Mouse (Mus musculus): ENCODE results near the gene Tm9sf4. TPM values are rescaled to one million over a fixed set of nuclear protein-coding genes. Genes with fewer than 3 reads are reported as not detected.

Tm9sf4 gene
- total and polyA plus RNA-seq, 2 experiments from 2014 or later = 35.7 to 38.2 TPM

- DNase-seq (ENCODE audit: low spot score) = no peak
- no peak overlapping the region for H3K27ac ChIP-seq (ENCODE audit: low read depth)
- TF ChIP-seq CTCF (IDR thresholded peaks at IDR 0.05; ENCODE audit: low read depth) = no peak
- no peak for TF ChIP-seq EP300 (IDR thresholded peaks at IDR 0.05; ENCODE audit: low read depth)
- no peaks in the 10 kb centered on the region for H3K4me1 ChIP-seq (ENCODE audit: control insufficient read depth, insufficient read depth)
- no peaks in the 10 kb centered on the region for H3K27me3 ChIP-seq (ENCODE audit: control insufficient read depth, insufficient read depth, low read length)
- H3K9me3 ChIP-seq (replicated peaks; ENCODE audit: control insufficient read depth, low read length) = no peaks in the 10 kb centered on the region
- no peaks in the 10 kb centered on the region for H3K36me3 ChIP-seq (replicated peaks; ENCODE audit: control insufficient read depth, insufficient read depth, low read length)
- 62% methylated on average over 8 of the region's 8 CpGs for WGBS
- no peak overlapping the region for H3K4me2 ChIP-seq (ENCODE audit: low read depth, low read length)
- ATAC-seq (ENCODE audit: insufficient read depth, low read depth) = no peak
- H3K4me3 ChIP-seq (ENCODE audit: low read depth, low read length) = no peak overlapping the region
- no peak overlapping the region for H3K9ac ChIP-seq (replicated peaks; ENCODE audit: low read depth, low read length)
Measured at GRCm38 (mm10) chr2:153121821-153122615, 39.1 kb upstream of the Tm9sf4 start.

GRCm38 (mm10) chr2:153122701-153123100, 38.4 kb upstream of the Tm9sf4 start:
- DNase-seq (ENCODE audit: low spot score) = no peak
- TF ChIP-seq CTCF (IDR thresholded peaks at IDR 0.05; ENCODE audit: low read depth) = no peak
- TF ChIP-seq EP300 (IDR thresholded peaks at IDR 0.05; ENCODE audit: low read depth) = no peak
- H3K4me1 ChIP-seq (ENCODE audit: control insufficient read depth, insufficient read depth) = no peaks in the 10 kb centered on the region
- no peak for ATAC-seq (ENCODE audit: insufficient read depth, low read depth)
- no peaks in the 10 kb centered on the region for H3K9me3 ChIP-seq (replicated peaks; ENCODE audit: control insufficient read depth, low read length)
- 84% methylated on average over 7 of the region's 7 CpGs for WGBS
- no peaks in the 10 kb centered on the region for H3K27me3 ChIP-seq (ENCODE audit: control insufficient read depth, insufficient read depth, low read length)
- H3K9ac ChIP-seq (replicated peaks; ENCODE audit: low read depth, low read length) = no peak overlapping the region
- H3K36me3 ChIP-seq (replicated peaks; ENCODE audit: control insufficient read depth, insufficient read depth, low read length) = no peaks in the 10 kb centered on the region
- no peak overlapping the region for H3K4me3 ChIP-seq (ENCODE audit: low read depth, low read length)
- H3K27ac ChIP-seq (ENCODE audit: low read depth) = no peak overlapping the region
- H3K4me2 ChIP-seq (ENCODE audit: low read depth, low read length) = no peak overlapping the region

- Histone ChIP-seq H3K27me3 (ENCODE audit: control insufficient read depth, insufficient read depth, low read length) (no peaks in the 10 kb centered on the region), H3K4me2 (ENCODE audit: low read depth, low read length) (no peak overlapping the region), H3K4me1 (ENCODE audit: control insufficient read depth, insufficient read depth) (no peaks in the 10 kb centered on the region; the same call in 1 of the 2 replicates), H3K36me3 (replicated peaks; ENCODE audit: control insufficient read depth, insufficient read depth, low read length) (no peaks in the 10 kb centered on the region), H3K9ac (replicated peaks; ENCODE audit: low read depth, low read length) (no peak overlapping the region), H3K4me3 (ENCODE audit: low read depth, low read length) (no peak overlapping the region), H3K27ac (ENCODE audit: low read depth) (no peak overlapping the region), H3K9me3 (replicated peaks; ENCODE audit: control insufficient read depth, low read length) (no peaks in the 10 kb centered on the region)
- WGBS = 40% methylated on average over 5 of the region's 5 CpGs
- ATAC-seq (ENCODE audit: insufficient read depth, low read depth) (no peak), DNase-seq (ENCODE audit: low spot score) (no peak)
- TF ChIP-seq EP300 (IDR thresholded peaks at IDR 0.05; ENCODE audit: low read depth) (no peak), CTCF (IDR thresholded peaks at IDR 0.05; ENCODE audit: low read depth) (no peak)
Measured at GRCm38 (mm10) chr2:153125875-153126274, 35.2 kb upstream of the Tm9sf4 start.

GRCm38 (mm10) chr2:153131019-153131418, 30.1 kb upstream of the Tm9sf4 start:
- H3K27ac ChIP-seq (ENCODE audit: low read depth) = no peak overlapping the region
- no peak for ATAC-seq (ENCODE audit: insufficient read depth, low read depth)
- H3K4me1 ChIP-seq (ENCODE audit: control insufficient read depth, insufficient read depth) = peaks cover 6% of the 10 kb centered on the region; the same call in 1 of the 2 replicates
- WGBS = 25% methylated on average over 6 of the region's 6 CpGs
- H3K4me3 ChIP-seq (ENCODE audit: low read depth, low read length) = no peak overlapping the region
- no peak overlapping the region for H3K4me2 ChIP-seq (ENCODE audit: low read depth, low read length)
- no peak for DNase-seq (ENCODE audit: low spot score)
- H3K36me3 ChIP-seq (replicated peaks; ENCODE audit: control insufficient read depth, insufficient read depth, low read length) = no peaks in the 10 kb centered on the region
- TF ChIP-seq EP300 (IDR thresholded peaks at IDR 0.05; ENCODE audit: low read depth) (no peak), CTCF (IDR thresholded peaks at IDR 0.05; ENCODE audit: low read depth) (peak; percentile 31)
- no peak overlapping the region for H3K9ac ChIP-seq (replicated peaks; ENCODE audit: low read depth, low read length)
- H3K27me3 ChIP-seq (ENCODE audit: control insufficient read depth, insufficient read depth, low read length) = no peaks in the 10 kb centered on the region
- no peaks in the 10 kb centered on the region for H3K9me3 ChIP-seq (replicated peaks; ENCODE audit: control insufficient read depth, low read length)

GRCm38 (mm10) chr2:153134237-153134636, 26.9 kb upstream of the Tm9sf4 start:
- WGBS = 30% methylated on average over 5 of the region's 5 CpGs
- no peak for TF ChIP-seq EP300 (IDR thresholded peaks at IDR 0.05; ENCODE audit: low read depth)
- TF ChIP-seq CTCF (IDR thresholded peaks at IDR 0.05; ENCODE audit: low read depth) = peak; percentile 42
- Histone ChIP-seq H3K9me3 (replicated peaks; ENCODE audit: control insufficient read depth, low read length) (no peaks in the 10 kb centered on the region), H3K4me3 (ENCODE audit: low read depth, low read length) (no peak overlapping the region), H3K36me3 (replicated peaks; ENCODE audit: control insufficient read depth, insufficient read depth, low read length) (no peaks in the 10 kb centered on the region), H3K27ac (ENCODE audit: low read depth) (no peak overlapping the region), H3K4me2 (ENCODE audit: low read depth, low read length) (no peak overlapping the region), H3K27me3 (ENCODE audit: control insufficient read depth, insufficient read depth, low read length) (no peaks in the 10 kb centered on the region), H3K9ac (replicated peaks; ENCODE audit: low read depth, low read length) (no peak overlapping the region), H3K4me1 (ENCODE audit: control insufficient read depth, insufficient read depth) (peaks cover 6% of the 10 kb centered on the region; the same call in 1 of the 2 replicates)
- DNase-seq (ENCODE audit: low spot score) (no peak), ATAC-seq (ENCODE audit: insufficient read depth, low read depth) (peak; percentile 60)

Data from heart, postnatal 0 days (tissue).